Mouse (Mus musculus) neutrophil, adult 65 days (primary cell): Measurements from ENCODE around the gene Cd2ap. TPM values are rescaled to one million over a fixed set of nuclear protein-coding genes. Genes with fewer than 3 reads are reported as not detected.

Experiments used
- total RNA-seq: library from RNA; stranded (reverse); gene quantifications from 2 replicates; pipeline ENCODE4 v1.2.4, GENCODE M21; 2023

The Cd2ap gene
- total RNA-seq = 9.9 and 14.0 TPM in 2 replicates

GRCm38 (mm10) chr17:42876001-42876903, at the start of gene Cd2ap:
Cd2ap (minus strand) TSS chr17:42876665.

Other genes starting within 250 kb of the Cd2ap start
- gene Adgrf4, start 184.4 kb downstream of the Cd2ap start, total RNA-seq = not detected in 2 replicates
- not detected in 2 replicates for gene Adgrf2, start 134.5 kb downstream of the Cd2ap start, total RNA-seq
- 87.2 and 103 TPM in 2 replicates for gene Tnfrsf21, start 139.9 kb upstream of the Cd2ap start, total RNA-seq